9 mouse cellular contexts compared by ENCODE assay signal in the genomic region with DNA sequence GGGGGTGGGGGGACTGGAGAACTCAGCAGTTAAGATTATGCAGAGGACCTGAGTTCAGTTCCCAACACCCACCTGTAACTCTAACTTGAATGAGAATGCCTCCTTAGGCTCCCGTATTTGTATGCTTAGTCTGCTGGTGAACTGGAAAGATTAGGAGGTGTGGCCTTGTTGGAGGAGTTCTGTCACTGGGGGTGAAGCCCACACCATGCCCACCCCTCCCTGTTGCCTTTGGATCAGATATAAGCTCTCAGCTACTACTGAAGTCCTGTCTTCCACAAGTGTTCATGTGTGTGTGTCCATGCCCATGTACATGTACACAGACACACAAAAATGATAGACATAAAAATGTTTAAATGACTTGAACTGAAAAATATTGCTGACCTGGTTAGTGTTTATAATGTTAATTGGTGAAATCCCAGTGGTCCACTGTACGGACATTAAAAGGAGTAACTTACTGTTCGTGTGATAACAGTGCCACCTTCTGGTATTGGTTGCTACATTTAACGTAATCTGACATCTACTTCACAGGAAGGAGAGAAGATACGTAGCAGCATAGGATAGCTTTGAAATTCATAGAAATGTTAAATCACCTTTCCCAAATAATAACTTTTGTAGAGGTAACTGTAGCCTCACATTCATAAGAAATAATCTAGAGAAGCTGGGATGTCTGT. TPM values are rescaled to one million over a fixed set of nuclear protein-coding genes. Genes with fewer than 3 reads are reported as not detected.
DNase-seq lines count a peak whose midpoint lies in the region; ATAC-seq and TF ChIP-seq lines count a peak whose summit lies in the region.
"Had no signal": no experiment of that assay in that cellular context is flagged by ENCODE, and none has a peak within 500 bp of the region (broad histone marks: within the 10 kb centered on the region; RNA-seq: fewer than 3 reads in every experiment).

No protein-coding gene starts in this region.

- no peak overlapping the region for H3K4me3 ChIP-seq in forebrain, embryonic 16.5 days (replicated peaks; ENCODE audit: low read length)
- no peak overlapping the region for H3K4me3 ChIP-seq in forebrain, embryonic 12.5 days (replicated peaks)
- H3K4me3 ChIP-seq in limb, embryonic 14.5 days (replicated peaks; ENCODE audit: low read length), result no peak overlapping the region
- no peak overlapping the region for H3K4me3 ChIP-seq in limb, embryonic 10.5 days
- H3K4me3 ChIP-seq: midbrain, embryonic 12.5 days had no signal

- H3K27ac ChIP-seq in forebrain, embryonic 16.5 days (ENCODE audit: low read length), result no peak overlapping the region
- H3K27ac ChIP-seq in forebrain, embryonic 12.5 days, result no peak overlapping the region
- no peak overlapping the region for H3K27ac ChIP-seq in limb, embryonic 14.5 days (replicated peaks; ENCODE audit: low read depth, low read length)
- H3K27ac ChIP-seq in limb, embryonic 10.5 days, result no peak overlapping the region
- H3K27ac ChIP-seq: midbrain, embryonic 12.5 days had no signal

- peaks cover 4% of the 10 kb centered on the region; the same call in 1 of the 2 replicates for H3K36me3 ChIP-seq in forebrain, embryonic 16.5 days (ENCODE audit: control insufficient read depth, insufficient read depth)
- peaks cover 4% of the 10 kb centered on the region; the same call in 1 of the 2 replicates for H3K36me3 ChIP-seq in forebrain, embryonic 12.5 days (replicated peaks)
- peaks cover 16% of the 10 kb centered on the region for H3K36me3 ChIP-seq in limb, embryonic 14.5 days (ENCODE audit: control insufficient read depth, insufficient read depth, low read length)
- H3K36me3 ChIP-seq in limb, embryonic 10.5 days, result peaks cover 6% of the 10 kb centered on the region; the same call in 1 of the 2 replicates

- H3K9ac ChIP-seq in forebrain, embryonic 16.5 days (replicated peaks; ENCODE audit: low read depth, low read length), result no peak overlapping the region
- H3K9ac ChIP-seq in forebrain, embryonic 12.5 days, result no peak overlapping the region
- no peak overlapping the region for H3K9ac ChIP-seq in limb, embryonic 14.5 days (ENCODE audit: low read depth, low read length, severe bottlenecking)
- H3K9ac ChIP-seq: midbrain, embryonic 12.5 days had no signal

- H3K4me1 ChIP-seq in forebrain, embryonic 16.5 days (replicated peaks; ENCODE audit: control insufficient read depth, insufficient read depth, low read length), result no peaks in the 10 kb centered on the region
- H3K4me1 ChIP-seq in forebrain, embryonic 12.5 days, result no peaks in the 10 kb centered on the region
- H3K4me1 ChIP-seq in limb, embryonic 14.5 days (ENCODE audit: control insufficient read depth, insufficient read depth, low read length), result no peaks in the 10 kb centered on the region
- no peaks in the 10 kb centered on the region for H3K4me1 ChIP-seq in limb, embryonic 10.5 days
- H3K4me1 ChIP-seq: midbrain, embryonic 12.5 days had no signal

- no peaks in the 10 kb centered on the region for H3K27me3 ChIP-seq in forebrain, embryonic 16.5 days (replicated peaks; ENCODE audit: control insufficient read depth, insufficient read depth, low read length)
- no peaks in the 10 kb centered on the region for H3K27me3 ChIP-seq in forebrain, embryonic 12.5 days
- H3K27me3 ChIP-seq in limb, embryonic 14.5 days (ENCODE audit: control insufficient read depth, insufficient read depth, low read length), result no peaks in the 10 kb centered on the region
- no peaks in the 10 kb centered on the region for H3K27me3 ChIP-seq in limb, embryonic 10.5 days (ENCODE audit: low read depth, poor library complexity, severe bottlenecking)
- H3K27me3 ChIP-seq: midbrain, embryonic 12.5 days had no signal

- H3K9me3 ChIP-seq in forebrain, embryonic 16.5 days (ENCODE audit: control insufficient read depth, low read length), result no peaks in the 10 kb centered on the region
- H3K9me3 ChIP-seq in forebrain, embryonic 12.5 days, result no peaks in the 10 kb centered on the region
- no peaks in the 10 kb centered on the region for H3K9me3 ChIP-seq in limb, embryonic 14.5 days (ENCODE audit: control insufficient read depth, low read length)
- H3K9me3 ChIP-seq in limb, embryonic 10.5 days (replicated peaks), result no peaks in the 10 kb centered on the region
- H3K9me3 ChIP-seq: midbrain, embryonic 12.5 days had no signal

- TF ChIP-seq POLR2A in limb, embryonic 14.5 days (IDR thresholded peaks at IDR 0.05; ENCODE audit: borderline replicate concordance, extremely low read depth, insufficient read depth, insufficient read length), result no peak

- ATAC-seq in forebrain, embryonic 16.5 days, result peak; percentile 50; the same call in 1 of the 2 replicates
- no peak for ATAC-seq in forebrain, embryonic 12.5 days (ENCODE audit: low FRiP score)
- no peak for ATAC-seq in limb, embryonic 14.5 days (ENCODE audit: low FRiP score, low read depth)

- DNase-seq in limb, embryonic 14.5 days (ENCODE audit: low spot score), result peak; percentile 61
- no peak for DNase-seq in limb, embryonic 10.5 days (ENCODE audit: low spot score)
- DNase-seq in adipocyte (ENCODE audit: low spot score), result peak; percentile 54
- DNase-seq in lung, postnatal 14 days, result peak; percentile 58
- DNase-seq in ovary, postnatal 14 days (ENCODE audit: low spot score), result no peak
- DNase-seq in frontal cortex, postnatal 14 days (ENCODE audit: low spot score in 2 of 2), result no peak

- H3K4me2 ChIP-seq in forebrain, embryonic 16.5 days (ENCODE audit: low read length), result no peak overlapping the region
- H3K4me2 ChIP-seq in forebrain, embryonic 12.5 days, result no peak overlapping the region
- no peak overlapping the region for H3K4me2 ChIP-seq in limb, embryonic 14.5 days (replicated peaks; ENCODE audit: low read depth, low read length, severe bottlenecking)
- H3K4me2 ChIP-seq: midbrain, embryonic 12.5 days had no signal

- 42% methylated on average over 5 of the region's 5 CpGs for WGBS in forebrain, embryonic 16.5 days
- WGBS in forebrain, embryonic 12.5 days, result 54% methylated on average over 5 of the region's 5 CpGs
- WGBS in limb, embryonic 14.5 days, result 58% methylated on average over 5 of the region's 5 CpGs
- WGBS in limb, embryonic 10.5 days, result 70% methylated on average over 5 of the region's 5 CpGs

RNA-seq across cellular contexts. Expression of a gene that starts 21.1 kb away (rescaled TPM):
- polyA plus RNA-seq in forebrain, embryonic 16.5 days (2015; fragmentation: Nextera tagmentation; extraction: Ambion mirVana), result 20.4 and 27.9 TPM in 2 replicates
- polyA plus RNA-seq in forebrain, embryonic 12.5 days (2016; fragmentation: Nextera tagmentation; extraction: Ambion mirVana), result 3.1 and 5.9 TPM in 2 replicates
- 102 and 124 TPM in 2 replicates for polyA plus RNA-seq in limb, embryonic 14.5 days (2012; rRNA removed)
- 224 and 233 TPM in 2 replicates for polyA plus RNA-seq in limb, embryonic 14.5 days (2014; fragmentation: Nextera tagmentation; extraction: Ambion mirVana)
- 3.0 and 5.1 TPM in 2 replicates for polyA plus RNA-seq in limb, embryonic 10.5 days (2016; fragmentation: Nextera tagmentation; extraction: Ambion mirVana)

RNA-seq across cellular contexts. Expression of a gene that starts 49.3 kb away (rescaled TPM):
- polyA plus RNA-seq in forebrain, embryonic 16.5 days (2015; fragmentation: Nextera tagmentation; extraction: Ambion mirVana), result 57.1 and 58.9 TPM in 2 replicates
- polyA plus RNA-seq in forebrain, embryonic 12.5 days (2016; fragmentation: Nextera tagmentation; extraction: Ambion mirVana), result 32.1 and 34.9 TPM in 2 replicates
- polyA plus RNA-seq in limb, embryonic 14.5 days (2012; rRNA removed), result 47.9 and 53.5 TPM in 2 replicates
- polyA plus RNA-seq in limb, embryonic 14.5 days (2014; fragmentation: Nextera tagmentation; extraction: Ambion mirVana), result 34.1 and 34.8 TPM in 2 replicates
- 27.5 and 31.3 TPM in 2 replicates for polyA plus RNA-seq in limb, embryonic 10.5 days (2016; fragmentation: Nextera tagmentation; extraction: Ambion mirVana)

Comparison
In these comparisons a context has a peak if more than half of its experiments do, and no peak if none do; other contexts are left out.
1. DNase-seq: peak in limb, embryonic 14.5 days (single experiment), adipocyte (single experiment) and lung, postnatal 14 days (single experiment); none in limb, embryonic 10.5 days (single experiment), ovary, postnatal 14 days (single experiment) and frontal cortex, postnatal 14 days (0 of 2).